Mouse (Mus musculus) ES-E14 (cell line): ENCODE results near the gene Zfr2. TPM values are rescaled to one million over a fixed set of nuclear protein-coding genes. Genes with fewer than 3 reads are reported as not detected.

ENCODE experiments used
- DNase-seq: peaks from one replicate; pipeline ENCODE4 v3.0.0-alpha.2; 2013; ENCODE audit warnings: low read depth, low spot score
- H3K27ac ChIP-seq: 2 replicates; pipeline ENCODE4 v1.5.1; 2012; ENCODE audit warnings: low read depth, mild to moderate bottlenecking, low read length, moderate library complexity, mixed read lengths; ENCODE audit not compliant: poor library complexity, insufficient read depth, severe bottlenecking
- H3K36me3 ChIP-seq: 2 replicates; pipeline ENCODE4 v1.6.1; 2012; ENCODE audit warnings: mild to moderate bottlenecking, low read length, moderate library complexity, mixed read lengths; ENCODE audit not compliant: control insufficient read depth, poor library complexity, insufficient read depth, severe bottlenecking
- H3K4me1 ChIP-seq, 2 experiments: fragments of 150-350 bp in 1 of 2; sonication (generic) in 1 of 2; 2 replicates each; pipeline ENCODE4 v1.6.1; 2012; ENCODE audit warnings: low read length in 2 of 2, mild to moderate bottlenecking in 1 of 2, mixed read lengths in 1 of 2; ENCODE audit not compliant: control insufficient read depth in 2 of 2, insufficient read depth in 2 of 2, poor library complexity in 1 of 2
- H3K4me3 ChIP-seq, 2 experiments: fragments of 150-350 bp in 1 of 2; sonication (generic) in 1 of 2; 2 replicates each; pipeline ENCODE4 v1.5.1; 2012; ENCODE audit warnings: low read length in 2 of 2, low read depth in 1 of 2, mild to moderate bottlenecking in 1 of 2, mixed read lengths in 1 of 2; ENCODE audit not compliant: insufficient read depth in 1 of 2, poor library complexity in 1 of 2, severe bottlenecking in 1 of 2
- H3K9ac ChIP-seq: 2 replicates; pipeline ENCODE4 v1.6.1; 2012; ENCODE audit warnings: low read depth, mild to moderate bottlenecking, low read length, mixed read lengths; ENCODE audit not compliant: poor library complexity, insufficient read depth, severe bottlenecking
- H3K9me3 ChIP-seq: fragments of 150-350 bp; sonication (generic); 2 replicates; pipeline ENCODE4 v1.6.1; 2012; ENCODE audit warnings: low read depth, mild to moderate bottlenecking, low read length; ENCODE audit not compliant: control insufficient read depth, insufficient read depth
- CHD2 ChIP-seq: IDR thresholded peaks from 2 replicates; pipeline ENCODE4 v1.6.1; 2014; ENCODE audit warnings: mild to moderate bottlenecking, low read depth, low read length, inconsistent platforms
- HCFC1 ChIP-seq: IDR thresholded peaks from 2 replicates; pipeline ENCODE4 v1.6.1; 2012; ENCODE audit warnings: low read length, inconsistent platforms, borderline replicate concordance; ENCODE audit not compliant: insufficient read depth
- MAFK ChIP-seq: IDR thresholded peaks from 2 replicates; pipeline ENCODE4 v1.6.1; 2014; ENCODE audit warnings: mild to moderate bottlenecking, low read depth, low read length, inconsistent platforms; ENCODE audit not compliant: insufficient read depth
- ZC3H11A ChIP-seq: IDR thresholded peaks from 2 replicates; pipeline ENCODE4 v1.6.1; 2012; ENCODE audit warnings: low read depth, mild to moderate bottlenecking, inconsistent platforms, low read length, borderline replicate concordance
- ZNF384 ChIP-seq: IDR thresholded peaks from 2 replicates; pipeline ENCODE4 v1.6.1; 2012; ENCODE audit warnings: low read depth, low read length, inconsistent platforms
- in situ Hi-C, 2 experiments: fragments of 600-800 bp; cut with MboI; formaldehyde crosslinking; loops; one replicate each; pipeline ENCODE4 v1.15.1; 2025; ENCODE audit warnings: low sequenced_read_pairs in 2 of 2, inconsistent platforms in 1 of 2; ENCODE audit not compliant: unreplicated experiment in 2 of 2
- total RNA-seq: library from RNA; depleted of rRNA; stranded (reverse); fragments of 300-350 nt; gene quantifications from 2 replicates; pipeline ENCODE4 v1.2.3, GENCODE M21; 2012

The Zfr2 gene
- total RNA-seq, 1 experiment: 0.67 TPM

GRCm38 (mm10) chr10:81229735-81230437 lies 3.1 kb upstream of the Zfr2 start:
- Histone ChIP-seq H3K4me1 (peaks cover 3 to 22% of the 10 kb centered on the region in 2 experiments; a peak in 3 of 4 replicates), H3K4me3 (peak overlapping the region; percentile 14 to 45; a peak in 3 of 4 replicates), H3K9ac (no peak overlapping the region), H3K9me3 (no peaks in the 10 kb centered on the region), H3K36me3 (no peaks in the 10 kb centered on the region), H3K27ac (no peak overlapping the region)
- in situ Hi-C loops: no loop called here
- TF ChIP-seq MAFK (no peak), ZC3H11A (no peak), HCFC1 (no peak), ZNF384 (no peak), CHD2 (no peak)
- DNase-seq: no peak

- peaks cover 3 to 22% of the 10 kb centered on the region in 2 experiments; a peak in 3 of 4 replicates for H3K4me1 ChIP-seq
- peak within 1 kb of the TSS; percentile 37; the same call in 1 of the 2 replicates for H3K9ac ChIP-seq
- no peaks in the 10 kb centered on the region for H3K9me3 ChIP-seq
- no peaks in the 10 kb centered on the region for H3K36me3 ChIP-seq
- TF ChIP-seq ZNF384: peak; percentile 84
- TF ChIP-seq MAFK: no peak
- TF ChIP-seq ZC3H11A: no peak
- H3K27ac ChIP-seq: no peak within 1 kb of the TSS
- peak within 1 kb of the TSS; percentile 14 to 45; a peak in 3 of 4 replicates for H3K4me3 ChIP-seq
- in situ Hi-C loops: no loop called here
- DNase-seq: no peak
Observed at GRCm38 (mm10) chr10:81230438-81231332, 2.3 kb upstream of the Zfr2 start, which contains the start of gene Atcay. Gene Atcay (minus strand): TSS chr10:81230833.

DNA sequence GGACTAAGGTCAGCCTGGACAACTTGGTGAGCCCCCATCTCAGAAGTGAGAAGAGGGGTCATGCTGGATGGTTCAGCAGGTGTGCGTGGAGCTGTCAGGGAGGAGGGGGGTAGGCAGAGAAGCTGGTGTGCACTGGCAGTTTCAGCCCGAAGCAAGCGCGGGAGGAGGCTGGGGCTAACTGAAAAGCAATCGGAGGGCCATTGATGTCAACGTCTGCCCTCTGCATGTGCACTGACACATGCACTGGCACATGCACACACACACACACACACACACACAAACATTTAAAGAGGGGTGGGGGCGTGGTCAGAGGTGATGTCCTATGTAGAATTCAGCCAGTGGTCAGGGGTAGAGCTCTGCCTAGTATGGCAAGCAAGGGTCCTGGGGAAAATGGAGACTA lies 1.5 kb upstream of the Zfr2 start:
- no peak overlapping the region for H3K4me3 ChIP-seq
- no peak overlapping the region for H3K9ac ChIP-seq
- in situ Hi-C loops: no loop called here
- H3K9me3 ChIP-seq: no peaks in the 10 kb centered on the region
- no peak for DNase-seq
- no peak for TF ChIP-seq HCFC1
- TF ChIP-seq ZC3H11A: no peak
- no peak for TF ChIP-seq CHD2
- H3K27ac ChIP-seq: no peak overlapping the region
- H3K36me3 ChIP-seq: no peaks in the 10 kb centered on the region
- peaks cover 3 to 22% of the 10 kb centered on the region in 2 experiments; a peak in 3 of 4 replicates for H3K4me1 ChIP-seq

DNA sequence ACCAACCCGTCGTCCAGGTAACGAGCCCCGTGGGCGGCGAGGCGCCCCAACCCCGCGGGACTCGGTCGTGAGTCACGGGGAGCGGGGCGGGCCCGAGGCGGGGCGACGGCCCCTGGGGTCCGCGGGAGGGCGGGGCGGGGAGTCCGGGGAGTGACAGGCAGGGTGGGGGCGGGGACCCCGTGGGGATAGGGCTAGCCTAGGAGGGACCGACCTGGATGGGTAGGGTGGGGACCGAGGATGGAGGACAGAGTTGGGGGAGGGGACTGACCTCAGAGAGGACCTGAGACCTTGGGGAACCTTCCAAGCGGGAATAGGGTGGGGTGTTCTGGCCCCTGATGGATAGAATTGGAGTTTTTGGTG lies 251 bp downstream of the Zfr2 start:
- no peak for DNase-seq
- in situ Hi-C loops: no loop called here
- TF ChIP-seq ZNF384 (no peak), HCFC1 (no peak), MAFK (no peak), ZC3H11A (no peak), CHD2 (no peak)

More for the DNA sequence above, 251 bp downstream of the Zfr2 start:
- Histone ChIP-seq H3K9ac (peak overlapping the region; percentile 78), H3K4me3 (peak overlapping the region; percentile 88 to 96), H3K36me3 (no peaks in the 10 kb centered on the region), H3K9me3 (no peaks in the 10 kb centered on the region), H3K27ac (peak overlapping the region; percentile 51; the same call in 1 of the 2 replicates), H3K4me1 (peaks cover 4 to 27% of the 10 kb centered on the region in 2 experiments; a peak in 3 of 4 replicates)
